Mouse (Mus musculus) liver, embryonic 16.5 days (tissue): ENCODE results near the gene Mccc1. TPM values are rescaled to one million over a fixed set of nuclear protein-coding genes. Genes with fewer than 3 reads are reported as not detected.

Experiments
- ATAC-seq: fragments of 200-750 bp; cut with Nextera tagmentation; 2 replicates; pipeline ENCODE4 v1.8.0; 2017; ENCODE audit warnings: low read depth, mild to moderate bottlenecking, moderate number of reproducible peaks, moderate library complexity
- H3K27ac ChIP-seq: fragments of 300-500 bp; sonication (generic); 2 replicates; pipeline ENCODE4 v1.5.1; 2014; ENCODE audit warnings: mild to moderate bottlenecking, low read length
- H3K27me3 ChIP-seq: fragments of 300-500 bp; sonication (generic); 2 replicates; pipeline ENCODE4 v1.6.1; 2014; ENCODE audit warnings: low read depth, low read length, mixed read lengths; ENCODE audit not compliant: control insufficient read depth, insufficient read depth
- H3K36me3 ChIP-seq: fragments of 300-500 bp; sonication (generic); 2 replicates; pipeline ENCODE4 v1.6.1; 2014; ENCODE audit warnings: mild to moderate bottlenecking; ENCODE audit not compliant: control insufficient read depth, insufficient read depth
- H3K4me1 ChIP-seq: fragments of 300-500 bp; sonication (generic); 2 replicates; pipeline ENCODE4 v1.6.1; 2014; ENCODE audit warnings: low read depth, low read length, mixed read lengths; ENCODE audit not compliant: control insufficient read depth
- H3K4me2 ChIP-seq: fragments of 300-500 bp; sonication (generic); 2 replicates; pipeline ENCODE4 v1.6.1; 2014; ENCODE audit warnings: low read depth, low read length, mixed read lengths
- H3K4me3 ChIP-seq: fragments of 300-500 bp; sonication (generic); 2 replicates; pipeline ENCODE4 v1.5.1; 2014; ENCODE audit warnings: low read depth, mild to moderate bottlenecking, low read length
- H3K9ac ChIP-seq: fragments of 300-500 bp; sonication (generic); 2 replicates; pipeline ENCODE4 v1.6.1; 2014; ENCODE audit warnings: low read depth, low read length
- H3K9me3 ChIP-seq: fragments of 300-500 bp; sonication (generic); replicated peaks from 2 replicates; pipeline ENCODE4 v1.6.1; 2016; ENCODE audit warnings: low read length; ENCODE audit not compliant: control insufficient read depth
- WGBS: fragments of 180-500 bp; shearing (Covaris S2); extraction: QIAGEN DNeasy Blood & Tissue Kit; methylation state at CpG from one replicate; pipeline ENCODE4 v1.1.7; 2014; ENCODE audit not compliant: insufficient replicate concordance; 5-methylcytosine and 5-hydroxymethylcytosine counted together
- polyA plus RNA-seq: library from polyadenylated mRNA; unstranded; fragments of >200 nt; fragmentation: Nextera tagmentation; extraction: Ambion mirVana; gene quantifications from 2 replicates; pipeline ENCODE4 v1.2.1, GENCODE M21; 2015

Mccc1 gene
- polyA plus RNA-seq, 1 experiment from 2014 or later = 15.3 TPM

DNA sequence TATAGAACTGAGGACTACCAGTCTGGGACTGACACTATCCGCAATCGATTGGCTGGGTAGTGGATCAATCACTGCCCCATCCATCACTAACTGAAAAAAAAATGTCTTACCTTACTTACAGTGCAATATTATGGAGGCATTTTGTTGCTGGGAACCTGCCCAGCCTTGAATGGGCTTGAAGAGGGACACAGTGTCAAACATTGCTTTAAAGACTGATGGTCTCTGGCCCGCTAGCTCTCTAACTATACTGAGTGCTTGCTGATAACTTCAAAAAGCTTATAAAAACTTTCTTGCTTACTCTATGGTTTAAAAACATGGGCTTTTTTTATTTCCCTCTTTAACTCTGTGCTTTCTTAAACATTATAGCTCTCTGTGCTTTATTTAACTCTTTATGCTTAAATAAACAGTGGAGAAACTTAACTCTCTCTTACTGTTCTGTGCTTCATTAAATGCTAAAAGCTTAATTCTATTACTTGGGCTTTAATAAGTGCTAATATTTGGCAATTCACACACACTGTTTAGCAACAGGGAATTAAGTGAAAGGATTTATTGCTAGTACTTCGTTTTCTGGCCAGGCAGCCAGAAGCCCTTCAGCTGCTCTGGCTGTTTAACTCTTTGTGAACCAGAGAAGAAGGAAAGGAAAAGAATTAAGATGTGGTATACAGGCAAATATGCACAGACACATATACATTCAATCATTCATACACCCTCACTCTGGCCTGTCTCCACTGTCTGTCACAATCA is 8.1 kb upstream of the Mccc1 start:
- no peaks in the 10 kb centered on the region for H3K27me3 ChIP-seq
- no peak for ATAC-seq
- H3K4me2 ChIP-seq = no peak overlapping the region
- H3K4me3 ChIP-seq = no peak overlapping the region
- no peaks in the 10 kb centered on the region for H3K9me3 ChIP-seq
- H3K27ac ChIP-seq = no peak overlapping the region
- 60% methylated on average over 4 of the region's 4 CpGs for WGBS
- no peaks in the 10 kb centered on the region for H3K4me1 ChIP-seq
- H3K36me3 ChIP-seq = no peaks in the 10 kb centered on the region
- H3K9ac ChIP-seq = no peak overlapping the region

DNA sequence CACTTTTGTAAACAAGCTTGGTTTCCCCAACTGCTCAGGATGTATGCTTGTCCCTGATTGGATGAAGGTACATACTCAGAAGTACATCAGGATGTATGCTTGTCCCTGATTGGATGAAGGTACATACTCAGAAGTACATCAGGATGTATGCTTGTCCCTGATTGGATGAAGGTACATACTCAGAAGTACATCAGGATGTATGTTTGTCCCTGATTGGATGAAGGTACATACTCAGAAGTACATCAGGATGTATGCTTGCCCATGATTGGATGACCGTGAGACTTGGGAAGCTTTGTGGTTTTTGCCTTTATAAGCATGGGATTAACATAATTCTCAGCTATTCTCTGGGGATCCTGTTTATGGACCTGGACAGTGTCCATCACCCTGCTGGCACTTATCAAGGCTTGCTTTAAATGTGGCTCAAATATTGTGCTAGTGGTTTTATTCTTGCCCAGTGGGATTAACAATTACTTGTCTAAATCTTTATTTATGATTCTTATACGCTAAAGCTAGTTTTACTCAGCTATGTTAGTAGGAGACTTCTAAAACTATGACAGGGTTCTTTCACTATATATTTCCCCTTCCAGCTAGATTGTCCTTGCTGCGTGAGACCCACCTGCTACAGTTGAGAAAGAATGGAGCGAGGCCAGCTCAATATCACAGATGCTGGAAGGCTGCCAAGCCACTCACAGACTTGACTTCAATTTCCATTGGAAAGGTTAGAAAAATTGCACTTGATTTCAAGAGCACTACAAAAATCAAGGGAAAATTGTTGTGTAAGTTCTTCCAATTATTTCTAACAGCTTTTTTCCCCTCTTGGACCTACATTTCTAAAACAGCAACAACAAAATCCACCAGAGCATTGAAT is 3.8 kb upstream of the Mccc1 start:
- no peak overlapping the region for H3K27ac ChIP-seq
- H3K9me3 ChIP-seq = no peaks in the 10 kb centered on the region
- no peaks in the 10 kb centered on the region; the same call in 1 of the 2 replicates for H3K4me1 ChIP-seq
- ATAC-seq = no peak
- no peak overlapping the region for H3K9ac ChIP-seq
- H3K27me3 ChIP-seq = no peaks in the 10 kb centered on the region
- no peak overlapping the region for H3K4me2 ChIP-seq
- H3K36me3 ChIP-seq = no peaks in the 10 kb centered on the region
- 61% methylated on average over 4 of the region's 4 CpGs for WGBS
- H3K4me3 ChIP-seq = no peak overlapping the region

GRCm38 (mm10) chr3:35994552-35995531 is 5.6 kb downstream of the Mccc1 start:
- Histone ChIP-seq H3K27me3 (no peaks in the 10 kb centered on the region), H3K9ac (no peak overlapping the region), H3K4me1 (no peaks in the 10 kb centered on the region; the same call in 1 of the 2 replicates), H3K9me3 (no peaks in the 10 kb centered on the region), H3K4me2 (no peak overlapping the region), H3K27ac (no peak overlapping the region), H3K4me3 (no peak overlapping the region), H3K36me3 (no peaks in the 10 kb centered on the region)
- 62% methylated on average over 11 of the region's 11 CpGs for WGBS
- ATAC-seq = no peak

GRCm38 (mm10) chr3:35990715-35991114 is 9.8 kb downstream of the Mccc1 start:
- H3K4me2 ChIP-seq = no peak overlapping the region
- no peaks in the 10 kb centered on the region for H3K4me1 ChIP-seq
- no peak overlapping the region for H3K27ac ChIP-seq
- H3K4me3 ChIP-seq = no peak overlapping the region
- no peak for ATAC-seq
- WGBS = 79% methylated on average over 7 of the region's 7 CpGs
- H3K36me3 ChIP-seq = no peaks in the 10 kb centered on the region; the same call in 1 of the 2 replicates
- H3K9me3 ChIP-seq = no peaks in the 10 kb centered on the region
- H3K27me3 ChIP-seq = no peaks in the 10 kb centered on the region
- H3K9ac ChIP-seq = no peak overlapping the region

DNA sequence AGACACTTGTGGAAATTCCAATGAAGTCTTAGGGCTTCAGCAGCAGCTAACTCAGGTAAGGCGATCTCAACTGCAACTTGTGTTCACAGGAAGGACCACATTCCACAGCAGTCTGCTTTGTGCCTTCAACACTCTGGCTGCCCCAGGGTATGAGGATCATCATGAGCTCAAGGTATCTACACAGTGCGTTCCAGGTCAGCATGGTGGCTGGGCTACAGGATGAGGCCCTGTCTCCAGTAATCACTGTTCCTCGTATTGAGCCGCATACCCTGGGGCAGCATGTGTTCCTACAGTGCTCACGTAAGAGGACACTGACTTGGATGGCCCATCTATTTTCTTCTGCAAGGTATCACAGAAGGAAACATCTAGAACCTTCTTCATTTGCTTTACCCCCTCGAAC is 12.4 kb downstream of the Mccc1 start:
- H3K9me3 ChIP-seq = no peaks in the 10 kb centered on the region
- H3K4me3 ChIP-seq = no peak overlapping the region
- 80% methylated on average over 6 of the region's 6 CpGs for WGBS
- no peaks in the 10 kb centered on the region; the same call in 1 of the 2 replicates for H3K36me3 ChIP-seq
- H3K4me1 ChIP-seq = no peaks in the 10 kb centered on the region
- H3K4me2 ChIP-seq = no peak overlapping the region
- no peak overlapping the region for H3K9ac ChIP-seq
- no peaks in the 10 kb centered on the region for H3K27me3 ChIP-seq
- no peak overlapping the region for H3K27ac ChIP-seq
- no peak for ATAC-seq

GRCm38 (mm10) chr3:35986266-35986665 is 14.2 kb downstream of the Mccc1 start:
- no peak overlapping the region for H3K9ac ChIP-seq
- no peak overlapping the region for H3K4me3 ChIP-seq
- H3K4me2 ChIP-seq = no peak overlapping the region
- no peaks in the 10 kb centered on the region for H3K27me3 ChIP-seq
- no peaks in the 10 kb centered on the region for H3K9me3 ChIP-seq
- no peak overlapping the region for H3K27ac ChIP-seq
- no peaks in the 10 kb centered on the region; the same call in 1 of the 2 replicates for H3K36me3 ChIP-seq
- H3K4me1 ChIP-seq = no peaks in the 10 kb centered on the region
- ATAC-seq = no peak
- WGBS = 73% methylated on average over 6 of the region's 6 CpGs

DNA sequence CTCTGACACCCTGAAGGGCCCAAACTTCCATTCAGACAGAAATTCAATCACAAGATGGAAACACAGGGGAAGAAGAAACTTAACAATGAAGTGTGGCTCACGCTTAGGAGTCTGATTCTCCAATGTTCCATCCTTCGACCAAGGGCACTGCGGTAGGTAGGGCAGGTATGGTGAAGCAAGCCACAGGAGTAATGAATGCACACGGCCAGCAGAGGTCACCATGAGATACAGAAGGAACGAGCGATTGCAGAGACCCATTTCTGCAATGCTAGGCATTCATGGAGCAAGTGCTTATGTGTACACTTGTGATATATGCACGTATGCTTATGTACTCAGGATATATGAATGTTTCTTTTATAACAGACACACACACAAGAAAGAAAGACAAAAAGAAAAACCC is 26.9 kb downstream of the Mccc1 start:
- Histone ChIP-seq H3K27ac (no peak overlapping the region), H3K9ac (no peak overlapping the region), H3K27me3 (no peaks in the 10 kb centered on the region), H3K36me3 (no peaks in the 10 kb centered on the region), H3K9me3 (no peaks in the 10 kb centered on the region), H3K4me3 (no peak overlapping the region), H3K4me1 (no peaks in the 10 kb centered on the region), H3K4me2 (no peak overlapping the region)
- ATAC-seq = no peak
- WGBS = 60% methylated on average over 7 of the region's 7 CpGs

- Histone ChIP-seq H3K4me2 (no peak overlapping the region), H3K4me3 (no peak overlapping the region), H3K27me3 (no peaks in the 10 kb centered on the region), H3K9me3 (no peaks in the 10 kb centered on the region), H3K36me3 (no peaks in the 10 kb centered on the region), H3K27ac (no peak overlapping the region), H3K4me1 (no peaks in the 10 kb centered on the region), H3K9ac (no peak overlapping the region)
- WGBS = 60% methylated on average over 4 of the region's 4 CpGs
- no peak; the same call in 1 of the 2 replicates for ATAC-seq
Measured at GRCm38 (mm10) chr3:35972985-35973384, 27.5 kb downstream of the Mccc1 start.
